Mouse (Mus musculus) kidney, adult 2 months (tissue): ENCODE results near the gene Mgrn1.

ENCODE experiments used
- CTCF ChIP-seq: fragments of 200-500 bp; conservative IDR thresholded peaks from 2 replicates; pipeline ENCODE4 v1.5.1; 2011; ENCODE audit warnings: low read depth, mild to moderate bottlenecking, control low read depth, low read length, moderate library complexity, mixed read lengths; ENCODE audit not compliant: insufficient read depth, insufficient read length
- POLR2A ChIP-seq: fragments of 200-500 bp; IDR thresholded peaks from one replicate; pipeline ENCODE4 v1.6.1; 2011; ENCODE audit warnings: low read depth, low read length, control low read depth

GRCm38 (mm10) chr16:4839552-4839951, 46.5 kb upstream of the Mgrn1 start:
- TF ChIP-seq CTCF (no peak), POLR2A (no peak)
